1 mouse cellular context compared by ENCODE assay signal in the genomic region with DNA sequence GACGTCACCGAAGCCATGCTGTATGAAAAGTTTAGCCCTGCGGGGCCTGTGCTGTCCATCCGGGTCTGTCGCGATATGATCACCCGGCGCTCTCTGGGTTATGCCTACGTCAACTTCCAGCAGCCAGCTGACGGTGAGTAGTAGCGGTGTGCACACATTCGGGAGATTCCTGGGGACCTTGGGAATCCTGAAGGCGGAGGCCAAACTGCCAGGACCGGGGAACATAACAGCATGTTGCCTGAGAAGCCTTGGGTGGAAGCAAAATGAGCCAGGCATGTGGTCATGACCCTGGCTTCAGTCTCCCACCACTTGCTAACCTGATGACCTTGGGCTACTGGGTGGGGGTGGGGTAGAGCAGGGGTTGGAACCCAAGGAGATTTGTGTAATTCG.
TF ChIP-seq lines count a peak whose summit lies in the region.

No protein-coding gene starts in this region.

TF ChIP-seq in MEL, 35 proteins besides CTCF, POLR2A, EP300 and RAD21:
- TF ChIP-seq HCFC1 (IDR thresholded peaks at IDR 0.05; ENCODE audit: low read depth, low read length) (0 out of 2 replicates have a peak, but pooled peaks have one; percentile 27), ETS1 (IDR thresholded peaks at IDR 0.05; ENCODE audit: low read depth, low read length) (peak; percentile 17; the same call in 1 of the 2 replicates), MXI1 (IDR thresholded peaks at IDR 0.05; ENCODE audit: low read depth, low read length) (peak; percentile 20; the same call in 1 of the 2 replicates)
